Mouse (Mus musculus) MEL (cell line): ENCODE measurements around the gene Inpp5b.

ENCODE experiments used
- CTCF ChIP-seq, 3 experiments: IDR thresholded peaks in 2 of 3; conservative IDR thresholded peaks in 1 of 3; 2 replicates each; pipeline ENCODE4 v1.5.1; 2011 to 2012; ENCODE audit warnings: low read length in 3 of 3, low read depth in 2 of 3, mild to moderate bottlenecking in 2 of 3, improper control_type of control experiment in 1 of 3, inconsistent platforms in 1 of 3, mixed read lengths in 1 of 3, moderate library complexity in 1 of 3; ENCODE audit not compliant: control insufficient read depth in 1 of 3, insufficient read depth in 1 of 3, poor library complexity in 1 of 3, severe bottlenecking in 1 of 3
- ELF1 ChIP-seq: IDR thresholded peaks from 2 replicates; pipeline ENCODE4 v1.6.1; 2014; ENCODE audit warnings: low read depth, mild to moderate bottlenecking, inconsistent platforms, low read length, improper control_type of control experiment, moderate library complexity
- EP300 ChIP-seq, 2 experiments: IDR thresholded peaks; 2 replicates each; pipeline ENCODE4 v1.6.1; 2011; ENCODE audit warnings: improper control_type of control experiment in 2 of 2, low read length in 2 of 2, low read depth in 1 of 2, mild to moderate bottlenecking in 1 of 2
- GABPA ChIP-seq: IDR thresholded peaks from 2 replicates; pipeline ENCODE4 v1.6.1; 2012; ENCODE audit warnings: low read depth, mild to moderate bottlenecking, inconsistent platforms, low read length, improper control_type of control experiment, moderate library complexity
- GATA1 ChIP-seq: IDR thresholded peaks from 2 replicates; pipeline ENCODE4 v1.6.1; 2011; ENCODE audit warnings: low read depth, low read length, improper control_type of control experiment
- JUND ChIP-seq: IDR thresholded peaks from 2 replicates; pipeline ENCODE4 v1.6.1; 2011; ENCODE audit warnings: low read depth, mild to moderate bottlenecking, improper control_type of control experiment, low read length
- MAFK ChIP-seq: IDR thresholded peaks from 2 replicates; pipeline ENCODE4 v1.6.1; 2011; ENCODE audit warnings: low read depth, mild to moderate bottlenecking, low read length, improper control_type of control experiment, borderline replicate concordance
- MEF2A ChIP-seq: IDR thresholded peaks from 2 replicates; pipeline ENCODE4 v1.6.1; 2014; ENCODE audit warnings: low read depth, mild to moderate bottlenecking, inconsistent platforms, low read length, improper control_type of control experiment; ENCODE audit not compliant: poor library complexity, insufficient replicate concordance, severe bottlenecking; ENCODE audit errors: extremely low read depth
- NELFE ChIP-seq: IDR thresholded peaks from 2 replicates; pipeline ENCODE4 v1.6.1; 2011; ENCODE audit warnings: low read depth, low read length, improper control_type of control experiment
- POLR2A ChIP-seq, 2 experiments: IDR thresholded peaks; 2 replicates each; pipeline ENCODE4 v1.6.1; 2011 to 2012; ENCODE audit warnings: low read length in 2 of 2, mild to moderate bottlenecking in 2 of 2, control low read depth in 1 of 2, improper control_type of control experiment in 1 of 2, low read depth in 1 of 2, moderate library complexity in 1 of 2; ENCODE audit not compliant: control insufficient read depth in 1 of 2, insufficient read depth in 1 of 2, poor library complexity in 1 of 2
- SMC3 ChIP-seq: IDR thresholded peaks from 2 replicates; pipeline ENCODE4 v1.6.1; 2011; ENCODE audit warnings: low read depth, low read length, improper control_type of control experiment
- TAL1 ChIP-seq: IDR thresholded peaks from 2 replicates; pipeline ENCODE4 v1.6.1; 2012; ENCODE audit warnings: mild to moderate bottlenecking, inconsistent platforms, low read length, moderate library complexity, mixed read lengths
- TCF12 ChIP-seq: IDR thresholded peaks from 2 replicates; pipeline ENCODE4 v1.6.1; 2014; ENCODE audit warnings: low read depth, mild to moderate bottlenecking, inconsistent platforms, low read length, improper control_type of control experiment, moderate library complexity
- USF1 ChIP-seq: IDR thresholded peaks from 2 replicates; pipeline ENCODE4 v1.6.1; 2014; ENCODE audit warnings: low read depth, mild to moderate bottlenecking, inconsistent platforms, low read length, improper control_type of control experiment, moderate library complexity

DNA sequence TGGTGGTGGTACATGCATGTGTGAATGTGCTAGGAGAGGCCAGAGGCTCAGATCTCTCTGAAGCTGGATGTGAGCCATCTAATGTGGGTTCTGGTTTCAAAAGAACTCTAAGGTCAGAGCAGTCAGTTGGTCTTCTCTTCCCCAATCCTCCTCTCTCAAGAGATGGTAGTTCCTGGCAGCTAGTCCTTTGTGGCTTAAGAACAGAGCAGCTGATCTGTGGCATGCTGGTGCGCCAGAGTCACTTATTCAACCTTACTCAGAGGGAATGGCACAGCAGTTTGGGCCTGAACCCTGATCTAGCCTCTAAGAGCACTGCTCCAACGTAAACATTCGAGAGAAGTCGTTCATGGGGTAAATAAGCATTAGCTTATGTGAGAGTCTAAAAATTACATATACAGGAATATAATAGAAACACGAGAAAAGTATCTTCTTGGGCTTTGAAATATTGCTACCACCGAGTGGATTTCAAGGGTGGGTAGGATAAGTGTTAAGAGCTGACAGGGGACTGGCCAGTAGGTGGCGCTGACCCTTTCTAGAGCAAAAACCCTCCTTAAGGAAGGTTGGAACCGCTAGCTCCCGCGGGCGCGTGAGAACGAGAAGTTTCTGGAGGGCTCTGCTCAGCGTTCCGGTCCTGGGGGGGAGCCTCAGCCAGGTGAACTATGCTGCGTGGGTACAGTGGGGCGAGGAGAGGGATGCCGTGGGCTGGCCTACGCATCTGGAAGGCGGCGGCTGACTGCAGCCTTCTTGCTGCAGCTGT, 60.1 kb downstream of the Inpp5b start, which contains the start of gene Mtf1:
- TF ChIP-seq CTCF (IDR thresholded peaks at IDR 0.05 in 2 of 3, conservative IDR thresholded peaks at IDR 0.05 in 1 of 3; ENCODE audit: control insufficient read depth in 1 of 3, insufficient read depth in 1 of 3, low read depth in 2 of 3, low read length in 3 of 3, poor library complexity in 1 of 3, severe bottlenecking in 1 of 3) (peak; percentile 77 to 89 (median 82)), MEF2A (no peak), EP300 (IDR thresholded peaks at IDR 0.05; ENCODE audit: low read depth in 1 of 2, low read length in 2 of 2) (no peak; a peak in 1 of 4 replicates), MAFK (no peak), JUND (no peak), POLR2A (IDR thresholded peaks at IDR 0.05; ENCODE audit: control insufficient read depth in 1 of 2, insufficient read depth in 1 of 2, low read depth in 1 of 2, low read length in 2 of 2, poor library complexity in 1 of 2) (no peak), TCF12 (no peak), ELF1 (0 out of 2 replicates have a peak, but pooled peaks have one; percentile 19), GABPA (no peak), USF1 (no peak), TAL1 (no peak), NELFE (no peak), SMC3 (peak; percentile 66), GATA1 (no peak)
